Mouse (Mus musculus) left cerebral cortex, adult 11 months (tissue): ENCODE data around the gene Map3k15.

Experiments
- DNase-seq: peaks from one replicate; pipeline ENCODE4 v3.0.0; 2022; ENCODE audit warnings: low spot score

Map3k15 gene

DNA sequence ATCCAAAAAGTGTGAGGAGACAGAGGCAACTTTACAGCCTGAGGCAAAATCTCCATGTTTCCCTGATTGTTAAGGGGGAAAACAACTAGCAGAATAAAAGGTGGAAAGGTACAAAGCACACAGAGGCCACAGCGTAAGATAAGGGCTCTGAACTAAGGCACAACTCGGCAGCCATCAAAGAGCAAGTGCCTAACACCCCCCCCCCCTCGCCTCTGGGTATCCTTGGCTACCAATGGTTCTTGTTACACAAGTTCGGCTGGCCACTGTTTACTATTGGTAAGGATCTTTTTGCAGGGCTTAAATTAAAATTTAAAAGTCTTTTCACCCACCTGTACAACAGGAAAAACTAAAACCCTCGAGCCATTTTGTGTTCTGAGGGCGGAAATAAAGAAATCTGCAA, 147.5 kb downstream of the Map3k15 start:
- DNase-seq: no peak

- DNase-seq: no peak
Observed at GRCm38 (mm10) chrX:160136153-160136552, 147.9 kb downstream of the Map3k15 start.

DNA sequence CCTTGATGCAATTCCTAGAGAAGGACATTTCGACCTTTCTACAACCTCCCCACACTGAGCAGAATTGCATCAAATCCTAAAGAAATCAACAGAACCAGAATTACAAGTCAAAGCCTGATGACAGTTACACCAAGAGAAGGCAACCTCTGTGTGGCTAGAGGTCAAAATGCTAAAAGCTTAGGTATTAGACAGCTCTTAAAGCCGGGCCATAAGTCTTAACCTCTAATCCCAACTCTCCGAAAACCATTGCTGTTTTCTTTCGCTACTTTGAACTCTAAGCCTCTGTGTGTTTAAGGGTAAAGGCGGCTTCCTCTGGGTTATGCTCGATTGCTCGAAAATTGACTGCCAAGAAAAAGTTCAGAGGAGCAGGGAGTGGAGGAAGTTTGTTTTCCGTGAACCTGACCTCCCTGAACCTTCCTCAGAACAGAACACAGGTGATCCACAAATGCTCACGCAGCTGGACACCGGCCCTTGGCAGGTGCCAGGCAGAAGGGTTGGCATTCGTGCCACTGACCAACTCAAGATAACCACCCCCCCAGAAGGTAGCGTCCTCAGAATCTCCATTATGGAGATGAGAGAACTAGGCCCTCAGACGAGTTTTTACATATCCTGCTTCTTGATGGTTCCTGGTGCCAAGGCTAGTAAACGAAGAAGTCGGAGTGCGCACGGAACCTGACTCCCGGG, 149.1 kb downstream of the Map3k15 start:
- DNase-seq: no peak

DNA sequence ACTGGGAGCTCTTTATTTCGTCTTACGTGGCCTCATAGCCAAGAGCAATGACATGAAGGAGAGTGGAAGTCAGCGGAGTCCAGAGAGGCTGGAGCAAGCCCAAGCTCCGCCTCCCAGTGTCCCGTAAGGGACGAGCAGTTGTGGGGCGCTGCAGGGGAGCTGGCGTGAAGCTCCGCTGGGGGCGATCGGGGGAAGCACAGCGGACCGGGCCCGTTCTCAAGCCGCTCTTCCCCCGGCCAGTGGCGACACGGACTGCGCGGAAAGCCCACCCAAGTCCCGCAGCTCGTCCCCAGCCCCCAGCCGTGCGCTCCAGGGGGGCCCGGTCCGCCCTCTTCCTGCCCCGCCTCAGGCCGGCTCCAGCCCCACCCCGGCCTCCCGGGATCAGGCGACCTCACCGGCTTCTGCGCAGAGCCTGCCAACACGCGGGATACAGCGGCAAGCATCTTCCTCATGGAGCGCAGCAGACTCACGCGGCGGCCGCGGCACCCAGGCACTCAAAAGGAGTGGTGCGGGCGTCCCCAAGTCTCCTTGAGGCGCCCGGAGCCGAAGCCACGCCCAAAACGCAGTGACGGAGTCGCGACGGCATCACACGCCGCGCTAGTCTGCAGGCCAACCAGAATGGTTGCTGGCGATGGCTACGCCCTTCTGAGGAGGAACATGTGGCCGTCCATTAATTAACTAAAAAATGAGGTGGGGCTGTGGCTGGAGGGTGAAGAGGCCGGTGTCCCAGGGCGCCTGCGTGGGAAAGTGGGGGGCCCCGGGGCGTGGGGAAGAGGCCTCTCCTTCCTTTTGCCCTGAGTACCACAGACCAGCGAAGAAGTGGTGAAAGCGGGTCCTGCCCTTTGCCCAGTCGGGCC, 149.9 kb downstream of the Map3k15 start, which contains the start of gene Pdha1:
Gene Pdha1, minus strand, starts transcription at position 553 of the 857 bp plus-strand sequence.
- DNase-seq: peak; percentile 73

GRCm38 (mm10) chrX:160146806-160147205, 158.6 kb downstream of the Map3k15 start:
- no peak for DNase-seq

- no peak for DNase-seq
Observed at GRCm38 (mm10) chrX:160147406-160147805, 159.2 kb downstream of the Map3k15 start.

DNA sequence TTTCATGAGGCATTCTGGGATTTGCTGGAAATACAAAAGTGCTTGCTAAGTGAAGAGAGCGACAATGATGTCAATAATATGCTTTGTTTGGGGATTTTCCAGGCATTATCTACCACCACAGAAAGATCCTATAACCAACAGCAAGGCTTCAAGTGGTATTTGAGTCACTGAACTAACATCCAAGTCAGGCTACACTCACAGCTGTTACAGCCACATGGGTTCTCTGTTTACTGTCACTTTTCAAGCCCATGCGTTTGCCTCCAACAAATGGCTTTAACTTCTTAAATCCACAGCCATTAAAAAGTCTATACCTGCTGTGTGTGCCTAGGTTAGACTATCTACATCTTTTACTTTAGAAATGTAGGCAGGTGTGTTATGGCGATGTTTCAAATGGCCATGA, 160.6 kb downstream of the Map3k15 start:
- DNase-seq: no peak

DNA sequence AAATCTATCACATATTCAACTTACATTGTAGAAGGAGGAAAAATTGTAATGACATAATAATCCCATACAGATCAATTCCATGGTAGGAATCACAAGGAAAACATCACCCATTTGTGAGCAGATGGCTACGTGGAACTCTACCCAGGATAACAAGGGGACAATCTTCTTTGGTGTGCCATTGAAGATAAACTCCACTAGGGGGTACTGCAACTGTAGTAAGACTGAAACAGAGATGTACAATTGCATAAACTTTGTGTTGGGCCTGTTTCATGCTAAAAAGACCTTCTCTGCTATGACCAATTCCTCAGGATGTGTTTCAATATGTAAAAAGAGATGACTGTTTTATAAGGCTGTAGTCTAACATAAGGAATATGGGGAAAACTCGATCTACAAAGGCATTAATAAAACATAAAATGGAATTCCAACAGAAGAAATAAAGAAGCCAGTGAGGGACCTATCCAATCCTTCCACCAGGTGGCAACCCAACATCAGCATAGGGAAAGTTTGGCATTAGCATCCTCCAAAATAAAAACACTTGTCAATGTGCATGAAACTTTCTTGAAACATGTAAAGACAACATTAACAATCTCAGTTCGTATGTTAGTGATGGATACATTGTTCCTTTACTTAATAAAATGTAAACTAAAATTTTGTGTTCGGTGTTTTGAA, 165.0 kb downstream of the Map3k15 start:
- DNase-seq: no peak

DNA sequence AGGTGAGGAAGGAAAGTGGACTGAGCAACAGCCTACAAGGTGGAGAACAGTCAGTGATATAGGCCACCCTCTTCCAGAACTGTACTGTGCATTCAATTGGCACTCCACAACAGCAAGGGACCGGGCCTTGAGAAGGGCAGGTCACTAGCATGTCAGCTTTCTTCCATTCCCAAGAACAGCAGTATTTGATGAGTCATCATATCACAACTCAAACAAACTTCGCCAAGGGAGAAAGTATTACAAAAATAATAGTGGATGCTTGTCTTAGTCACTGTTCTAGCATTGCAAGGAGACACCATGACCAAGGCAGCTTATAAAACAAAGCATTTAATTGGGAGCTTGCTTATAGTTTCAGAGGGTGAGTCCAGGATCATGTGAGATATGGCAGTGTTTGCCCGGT, 176.0 kb downstream of the Map3k15 start:
- no peak for DNase-seq

DNA sequence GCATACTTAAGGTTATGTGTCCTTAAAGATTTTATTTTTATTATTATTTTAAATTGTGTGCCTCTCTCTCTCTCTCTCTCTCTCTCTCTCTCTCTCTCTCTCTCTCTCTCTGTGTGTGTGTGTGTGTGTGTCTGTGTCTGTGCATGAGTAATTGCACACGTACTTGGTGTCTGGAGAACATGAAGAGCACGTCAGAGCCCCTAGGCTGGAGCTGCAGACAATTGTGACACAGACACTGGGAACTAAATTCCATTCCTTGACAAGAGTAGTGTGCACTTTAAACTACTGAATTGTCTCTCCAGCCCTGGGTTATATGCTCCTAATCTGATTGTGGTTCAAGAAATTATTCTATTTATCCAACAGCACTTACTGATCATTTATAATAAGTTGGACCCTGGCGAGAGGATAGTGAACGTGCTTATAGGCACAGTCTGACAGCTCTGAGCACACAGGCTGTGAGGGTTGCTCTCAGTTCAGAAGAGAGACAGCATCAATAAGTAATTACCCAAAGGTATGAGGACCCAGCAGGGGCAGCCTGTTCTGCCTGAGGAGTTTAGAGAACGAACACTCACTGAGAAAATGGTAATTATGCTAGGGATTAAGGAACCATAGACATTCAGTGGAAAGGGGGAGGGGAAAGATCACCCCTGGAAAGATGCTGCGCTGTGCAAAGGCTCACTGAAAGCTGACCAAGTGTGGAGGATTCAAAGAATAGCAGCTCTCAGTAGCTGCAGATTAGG, 178.2 kb downstream of the Map3k15 start:
- no peak for DNase-seq

DNA sequence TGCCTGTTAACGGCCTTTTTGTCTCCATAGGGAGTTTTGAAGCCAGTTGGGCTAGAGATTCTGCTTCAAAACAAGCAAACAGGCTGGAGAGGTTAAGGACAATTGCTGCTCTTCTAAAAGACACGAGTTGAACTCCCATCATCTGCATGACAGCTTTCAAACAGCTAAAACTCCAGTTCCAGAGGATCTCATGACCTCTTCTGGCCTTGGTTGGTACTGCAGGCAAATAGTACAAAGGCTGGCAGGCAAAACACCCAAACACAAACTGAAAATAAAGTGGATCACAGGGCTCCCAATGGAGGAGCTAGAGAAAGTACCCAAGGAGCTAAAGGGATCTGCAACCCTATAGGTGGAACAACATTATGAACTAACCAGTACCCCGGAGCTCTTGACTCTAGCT, 181.9 kb downstream of the Map3k15 start:
- DNase-seq: peak; percentile 7
